Mouse (Mus musculus): ENCODE data around the gene Ccr10. TPM values are rescaled to one million over a fixed set of nuclear protein-coding genes. Genes with fewer than 3 reads are reported as not detected.

The Ccr10 gene
- polyA plus RNA-seq (2015; fragmentation: Nextera tagmentation; extraction: Ambion mirVana) = 0.56 and 1.0 TPM in 2 replicates

GRCm38 (mm10) chr11:101174851-101175628 is at the start of gene Ccr10:
Gene Ccr10 (minus strand): TSS chr11:101175443.

GRCm38 (mm10) chr11:101170811-101171610 is 4.2 kb downstream of the Ccr10 start, which contains the start of gene Plekhh3:
Gene Plekhh3 (minus strand): TSS chr11:101171351.

DNA sequence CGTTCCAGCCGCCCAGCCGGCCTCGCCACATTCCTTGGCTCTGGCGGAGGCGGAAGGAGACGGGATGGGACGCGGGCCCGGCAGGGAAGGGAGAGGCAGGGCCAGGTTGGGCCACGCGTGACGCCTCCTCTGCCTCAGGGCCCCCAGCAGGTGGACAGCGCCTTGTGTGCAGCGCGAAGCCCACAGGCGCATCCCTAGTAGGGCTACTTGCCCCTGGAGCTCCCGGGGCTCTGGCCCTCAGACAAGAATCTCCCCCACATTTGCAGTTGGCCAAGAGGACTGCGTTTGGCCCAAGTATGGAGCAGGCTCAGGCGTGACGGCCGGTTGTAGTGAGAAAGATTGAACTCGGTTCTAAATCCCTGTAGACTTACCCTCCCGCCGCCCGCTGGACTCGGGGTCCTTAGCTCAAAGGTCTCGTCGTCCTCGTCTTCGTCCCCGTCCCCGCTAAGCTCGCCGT is 4.9 kb downstream of the Ccr10 start, which contains the start of gene Cntnap1:
Cntnap1 (plus strand) TSS at position 170 of the 457 bp plus-strand sequence.

DNA sequence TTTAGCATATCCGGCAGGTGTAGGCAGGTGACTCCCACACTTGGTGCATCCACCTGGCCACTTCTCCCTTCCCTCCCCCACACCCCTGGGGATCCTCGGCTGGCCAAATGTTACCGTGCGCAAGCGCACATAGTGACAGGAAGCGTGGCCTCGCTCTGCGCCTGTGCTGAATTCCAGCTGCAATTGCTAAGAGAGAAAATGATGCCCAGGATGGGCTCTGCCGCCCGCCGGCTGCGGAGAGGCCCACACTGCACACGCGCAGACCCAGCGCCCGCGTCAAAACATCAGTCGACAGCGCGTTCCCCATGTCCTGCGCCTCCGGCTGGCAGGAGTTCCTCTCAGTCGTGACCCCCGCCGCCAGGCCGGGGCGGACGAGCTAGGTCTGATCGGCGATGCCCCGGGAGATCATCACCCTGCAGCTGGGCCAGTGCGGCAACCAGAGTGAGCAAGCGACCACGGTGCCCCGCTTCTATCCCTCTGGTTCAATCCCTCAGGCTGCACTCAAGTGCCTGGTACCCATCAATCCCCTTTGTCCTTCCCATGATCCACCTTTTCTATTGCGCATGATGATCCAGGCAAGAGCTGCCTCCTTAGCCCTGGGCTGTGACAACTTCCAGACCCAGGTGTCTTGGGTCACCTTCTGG is 19.4 kb downstream of the Ccr10 start, which contains the start of gene Tubg2:
Tubg2 (plus strand) TSS at position 180 of the 644 bp plus-strand sequence.

Small RNAs within 50 kb of the gene (microRNA-seq; reads per million reads assigned to microRNA genes)
- not detected for gene Gm27626

Other genes with a start within 250 kb of the Ccr10 start
- gene Stat3, start 235.9 kb downstream of the Ccr10 start, polyA plus RNA-seq (2015; fragmentation: Nextera tagmentation; extraction: Ambion mirVana) = 49.0 and 55.4 TPM in 2 replicates
- 52.5 and 68.3 TPM in 2 replicates for gene Cavin1, start 204.6 kb downstream of the Ccr10 start, polyA plus RNA-seq (2015; fragmentation: Nextera tagmentation; extraction: Ambion mirVana)
- gene Atp6v0a1, start 166.0 kb downstream of the Ccr10 start, polyA plus RNA-seq (2015; fragmentation: Nextera tagmentation; extraction: Ambion mirVana) = 156 and 176 TPM in 2 replicates
- 12.8 and 12.9 TPM in 2 replicates for gene Naglu, start 105.4 kb downstream of the Ccr10 start, polyA plus RNA-seq (2015; fragmentation: Nextera tagmentation; extraction: Ambion mirVana)
- gene Hsd17b1, start 97.0 kb downstream of the Ccr10 start, polyA plus RNA-seq (2015; fragmentation: Nextera tagmentation; extraction: Ambion mirVana) = 0.18 and 0.28 TPM in 2 replicates
- 30.7 and 32.2 TPM in 2 replicates for gene Coasy, start 92.9 kb downstream of the Ccr10 start, polyA plus RNA-seq (2015; fragmentation: Nextera tagmentation; extraction: Ambion mirVana)
- 66.4 and 68.3 TPM in 2 replicates for gene Mlx, start 88.2 kb downstream of the Ccr10 start, polyA plus RNA-seq (2015; fragmentation: Nextera tagmentation; extraction: Ambion mirVana)
- gene Psmc3ip, start 80.0 kb downstream of the Ccr10 start, polyA plus RNA-seq (2015; fragmentation: Nextera tagmentation; extraction: Ambion mirVana) = 11.4 and 15.9 TPM in 2 replicates
- gene Retreg3, start 55.5 kb downstream of the Ccr10 start, polyA plus RNA-seq (2015; fragmentation: Nextera tagmentation; extraction: Ambion mirVana) = 21.0 and 22.1 TPM in 2 replicates
- 61.3 and 65.4 TPM in 2 replicates for gene Tubg1, start 55.5 kb downstream of the Ccr10 start, polyA plus RNA-seq (2015; fragmentation: Nextera tagmentation; extraction: Ambion mirVana)
- gene Tubg2, start 19.5 kb downstream of the Ccr10 start, polyA plus RNA-seq (2015; fragmentation: Nextera tagmentation; extraction: Ambion mirVana) = 62.5 and 67.4 TPM in 2 replicates
- 13.6 and 14.3 TPM in 2 replicates for gene Cntnap1, start 4.9 kb downstream of the Ccr10 start, polyA plus RNA-seq (2015; fragmentation: Nextera tagmentation; extraction: Ambion mirVana)
- gene Plekhh3, start 4.1 kb downstream of the Ccr10 start, polyA plus RNA-seq (2015; fragmentation: Nextera tagmentation; extraction: Ambion mirVana) = 7.9 and 10.5 TPM in 2 replicates
- 21.5 and 25.4 TPM in 2 replicates for gene Ezh1, start 51.0 kb upstream of the Ccr10 start, polyA plus RNA-seq (2015; fragmentation: Nextera tagmentation; extraction: Ambion mirVana)
- 143 and 155 TPM in 2 replicates for gene Ramp2, start 70.6 kb upstream of the Ccr10 start, polyA plus RNA-seq (2015; fragmentation: Nextera tagmentation; extraction: Ambion mirVana)
- gene Vps25, start 78.3 kb upstream of the Ccr10 start, polyA plus RNA-seq (2015; fragmentation: Nextera tagmentation; extraction: Ambion mirVana) = 129 and 133 TPM in 2 replicates
- 5.9 and 6.4 TPM in 2 replicates for gene Wnk4, start 85.1 kb upstream of the Ccr10 start, polyA plus RNA-seq (2015; fragmentation: Nextera tagmentation; extraction: Ambion mirVana)
- 0.48 and 1.0 TPM in 2 replicates for gene Cntd1, start 103.6 kb upstream of the Ccr10 start, polyA plus RNA-seq (2015; fragmentation: Nextera tagmentation; extraction: Ambion mirVana)
- 229 and 252 TPM in 2 replicates for gene Coa3, start 103.7 kb upstream of the Ccr10 start, polyA plus RNA-seq (2015; fragmentation: Nextera tagmentation; extraction: Ambion mirVana)
- gene Becn1, start 126.8 kb upstream of the Ccr10 start, polyA plus RNA-seq (2015; fragmentation: Nextera tagmentation; extraction: Ambion mirVana) = 131 and 140 TPM in 2 replicates
- gene Psme3, start 140.8 kb upstream of the Ccr10 start, polyA plus RNA-seq (2015; fragmentation: Nextera tagmentation; extraction: Ambion mirVana) = 80.5 and 81.0 TPM in 2 replicates
- 0.46 and 0.64 TPM in 2 replicates for gene Aoc2, start 149.6 kb upstream of the Ccr10 start, polyA plus RNA-seq (2015; fragmentation: Nextera tagmentation; extraction: Ambion mirVana)
- gene Aoc3, start 155.2 kb upstream of the Ccr10 start, polyA plus RNA-seq (2015; fragmentation: Nextera tagmentation; extraction: Ambion mirVana) = 0.18 and 0.34 TPM in 2 replicates
- gene G6pc, start 192.1 kb upstream of the Ccr10 start, polyA plus RNA-seq (2015; fragmentation: Nextera tagmentation; extraction: Ambion mirVana) = not detected in 2 replicates
- 84.4 and 90.0 TPM in 2 replicates for gene Aarsd1, start 242.2 kb upstream of the Ccr10 start, polyA plus RNA-seq (2015; fragmentation: Nextera tagmentation; extraction: Ambion mirVana)
- 5.1 and 6.6 TPM in 2 replicates for gene Gm27029, start 249.4 kb upstream of the Ccr10 start, polyA plus RNA-seq (2015; fragmentation: Nextera tagmentation; extraction: Ambion mirVana)
- 22.4 and 24.5 TPM in 2 replicates for gene Rundc1, start 249.6 kb upstream of the Ccr10 start, polyA plus RNA-seq (2015; fragmentation: Nextera tagmentation; extraction: Ambion mirVana)
- 4.1 and 4.5 TPM in 2 replicates for gene Ptges3l, start 249.9 kb upstream of the Ccr10 start, polyA plus RNA-seq (2015; fragmentation: Nextera tagmentation; extraction: Ambion mirVana)

Data from neural tube, postnatal 0 days (tissue).